Mouse (Mus musculus): Measurements from ENCODE around the gene Pipox. TPM values are rescaled to one million over a fixed set of nuclear protein-coding genes. Genes with fewer than 3 reads are reported as not detected.

Pipox gene
- 1 to 10 TPM; 1.5 to 1.9 TPM for total RNA-seq (2021)
- long read RNA-seq, partial matches to known transcripts, result 0 of 2 reads
- long read RNA-seq, other reads (novel, unspliced or antisense), result 1 of 2 reads

- peak; percentile 88 to 90 for DNase-seq (ENCODE audit: low spot score in 2 of 2)
These were observed at the start of gene Pipox for GRCm38 (mm10) chr11:77893787-77894718. Gene Pipox, minus strand, starts transcription at chr11:77894096.

- DNase-seq (ENCODE audit: low spot score in 2 of 2), result no peak
These were observed 48.3 kb upstream of the Pipox start for GRCm38 (mm10) chr11:77942230-77942629.

- DNase-seq (ENCODE audit: low spot score in 2 of 2), result no peak
These were observed 43.9 kb upstream of the Pipox start for GRCm38 (mm10) chr11:77937649-77938410.

- DNase-seq (ENCODE audit: low spot score in 2 of 2), result no peak
These were observed 43.0 kb upstream of the Pipox start for GRCm38 (mm10) chr11:77936846-77937245.

GRCm38 (mm10) chr11:77934568-77935311 lies 40.8 kb upstream of the Pipox start:
- no peak for DNase-seq (ENCODE audit: low spot score in 2 of 2)

- DNase-seq (ENCODE audit: low spot score in 2 of 2), result no peak
These were observed 40.2 kb upstream of the Pipox start for GRCm38 (mm10) chr11:77934111-77934521.

GRCm38 (mm10) chr11:77932576-77932975 lies 38.7 kb upstream of the Pipox start:
- no peak for DNase-seq (ENCODE audit: low spot score in 2 of 2)

GRCm38 (mm10) chr11:77931541-77932433 lies 37.9 kb upstream of the Pipox start:
- DNase-seq (ENCODE audit: low spot score in 2 of 2), result no peak

GRCm38 (mm10) chr11:77930751-77931540 lies 37.0 kb upstream of the Pipox start, which contains the start of gene Sez6:
Gene Sez6, plus strand, starts transcription at chr11:77930800.
- DNase-seq (ENCODE audit: low spot score in 2 of 2), result peak; percentile 81 to 89

GRCm38 (mm10) chr11:77927837-77928236 lies 33.9 kb upstream of the Pipox start:
- DNase-seq (ENCODE audit: low spot score in 2 of 2), result no peak

- DNase-seq (ENCODE audit: low spot score in 2 of 2), result no peak
These were observed 32.8 kb upstream of the Pipox start for GRCm38 (mm10) chr11:77926666-77927065.

GRCm38 (mm10) chr11:77925836-77926657 lies 32.2 kb upstream of the Pipox start:
- DNase-seq (ENCODE audit: low spot score in 2 of 2), result no peak

- DNase-seq (ENCODE audit: low spot score in 2 of 2), result no peak
These were observed 29.4 kb upstream of the Pipox start for GRCm38 (mm10) chr11:77923285-77923684.

- no peak for DNase-seq (ENCODE audit: low spot score in 2 of 2)
These were observed 23.3 kb upstream of the Pipox start for GRCm38 (mm10) chr11:77917166-77917565.

- no peak for DNase-seq (ENCODE audit: low spot score in 2 of 2)
These were observed 22.8 kb upstream of the Pipox start for GRCm38 (mm10) chr11:77916741-77917140.

- DNase-seq (ENCODE audit: low spot score in 2 of 2), result no peak
These were observed 20.8 kb upstream of the Pipox start for GRCm38 (mm10) chr11:77914598-77915260.

- no peak for DNase-seq (ENCODE audit: low spot score in 2 of 2)
These were observed 19.6 kb upstream of the Pipox start for GRCm38 (mm10) chr11:77913505-77913904.

GRCm38 (mm10) chr11:77909776-77910175 lies 15.9 kb upstream of the Pipox start:
- DNase-seq (ENCODE audit: low spot score in 2 of 2), result no peak
